Mouse (Mus musculus): ENCODE measurements around the gene Slc4a7. TPM values are rescaled to one million over a fixed set of nuclear protein-coding genes. Genes with fewer than 3 reads are reported as not detected.
A peak's percentile ranks its signal among the peaks of the same experiment; 100 is the strongest.

Slc4a7 gene
- polyA plus RNA-seq (2014; fragmentation: Nextera tagmentation; extraction: Ambion mirVana) = 18.6 and 19.3 TPM in 2 replicates

- no peak for DNase-seq (ENCODE audit: low spot score)
- Histone ChIP-seq H3K4me1 (replicated peaks; ENCODE audit: control insufficient read depth, insufficient read depth, low read length) (peaks cover 11% of the 10 kb centered on the region), H3K9ac (ENCODE audit: low read length) (peak within 1 kb of the TSS; percentile 97), H3K4me3 (ENCODE audit: low read depth, low read length) (peak within 1 kb of the TSS; percentile 87), H3K27ac (ENCODE audit: low read depth) (peak within 1 kb of the TSS; percentile 96), H3K36me3 (ENCODE audit: control insufficient read depth, insufficient read depth, low read length) (no peaks in the 10 kb centered on the region), H3K4me2 (ENCODE audit: low read length) (peak within 1 kb of the TSS; percentile 67), H3K27me3 (replicated peaks; ENCODE audit: control insufficient read depth, insufficient read depth, low read length) (no peaks in the 10 kb centered on the region), H3K9me3 (ENCODE audit: control insufficient read depth, low read length) (no peaks in the 10 kb centered on the region)
- ATAC-seq (replicated peaks; ENCODE audit: low FRiP score, low TSS enrichment, low read depth) = no peak
- 86% methylated on average over 5 of the region's 5 CpGs for WGBS
Measured at GRCm38 (mm10) chr14:14701710-14702329, at the start of gene Slc4a7. Gene Slc4a7 (plus strand): TSS chr14:14702279.

GRCm38 (mm10) chr14:14670597-14670996, 31.5 kb upstream of the Slc4a7 start:
- WGBS = 86% methylated on average over 1 of the region's 1 CpGs
- DNase-seq (ENCODE audit: low spot score) = no peak
- Histone ChIP-seq H3K4me1 (replicated peaks; ENCODE audit: control insufficient read depth, insufficient read depth, low read length) (no peaks in the 10 kb centered on the region), H3K27me3 (replicated peaks; ENCODE audit: control insufficient read depth, insufficient read depth, low read length) (no peaks in the 10 kb centered on the region), H3K4me2 (ENCODE audit: low read length) (no peak overlapping the region), H3K36me3 (ENCODE audit: control insufficient read depth, insufficient read depth, low read length) (no peaks in the 10 kb centered on the region), H3K9ac (ENCODE audit: low read length) (no peak overlapping the region), H3K4me3 (ENCODE audit: low read depth, low read length) (no peak overlapping the region), H3K27ac (ENCODE audit: low read depth) (no peak overlapping the region), H3K9me3 (ENCODE audit: control insufficient read depth, low read length) (no peaks in the 10 kb centered on the region)
- 0 out of 2 replicates have a peak, but pooled peaks have one; percentile 32 for ATAC-seq (replicated peaks; ENCODE audit: low FRiP score, low TSS enrichment, low read depth)

GRCm38 (mm10) chr14:14681611-14682010, 20.5 kb upstream of the Slc4a7 start:
- WGBS = 67% methylated on average over 4 of the region's 4 CpGs
- ATAC-seq (replicated peaks; ENCODE audit: low FRiP score, low TSS enrichment, low read depth) (no peak), DNase-seq (ENCODE audit: low spot score) (no peak)
- Histone ChIP-seq H3K4me1 (replicated peaks; ENCODE audit: control insufficient read depth, insufficient read depth, low read length) (no peaks in the 10 kb centered on the region), H3K27me3 (replicated peaks; ENCODE audit: control insufficient read depth, insufficient read depth, low read length) (no peaks in the 10 kb centered on the region), H3K9ac (ENCODE audit: low read length) (no peak overlapping the region), H3K4me3 (ENCODE audit: low read depth, low read length) (no peak overlapping the region), H3K27ac (ENCODE audit: low read depth) (no peak overlapping the region), H3K4me2 (ENCODE audit: low read length) (no peak overlapping the region), H3K9me3 (ENCODE audit: control insufficient read depth, low read length) (no peaks in the 10 kb centered on the region), H3K36me3 (ENCODE audit: control insufficient read depth, insufficient read depth, low read length) (no peaks in the 10 kb centered on the region)

GRCm38 (mm10) chr14:14684771-14685170, 17.3 kb upstream of the Slc4a7 start:
- Histone ChIP-seq H3K36me3 (ENCODE audit: control insufficient read depth, insufficient read depth, low read length) (no peaks in the 10 kb centered on the region), H3K9ac (ENCODE audit: low read length) (no peak overlapping the region), H3K27me3 (replicated peaks; ENCODE audit: control insufficient read depth, insufficient read depth, low read length) (no peaks in the 10 kb centered on the region), H3K27ac (ENCODE audit: low read depth) (no peak overlapping the region), H3K4me3 (ENCODE audit: low read depth, low read length) (no peak overlapping the region), H3K4me1 (replicated peaks; ENCODE audit: control insufficient read depth, insufficient read depth, low read length) (no peaks in the 10 kb centered on the region), H3K4me2 (ENCODE audit: low read length) (no peak overlapping the region), H3K9me3 (ENCODE audit: control insufficient read depth, low read length) (no peaks in the 10 kb centered on the region)
- DNase-seq (ENCODE audit: low spot score) = no peak
- no peak for ATAC-seq (replicated peaks; ENCODE audit: low FRiP score, low TSS enrichment, low read depth)
- 68% methylated on average over 4 of the region's 4 CpGs for WGBS

GRCm38 (mm10) chr14:14686101-14686551, 16.0 kb upstream of the Slc4a7 start:
- Histone ChIP-seq H3K4me1 (replicated peaks; ENCODE audit: control insufficient read depth, insufficient read depth, low read length) (no peaks in the 10 kb centered on the region), H3K27me3 (replicated peaks; ENCODE audit: control insufficient read depth, insufficient read depth, low read length) (no peaks in the 10 kb centered on the region), H3K4me2 (ENCODE audit: low read length) (no peak overlapping the region), H3K27ac (ENCODE audit: low read depth) (no peak overlapping the region), H3K36me3 (ENCODE audit: control insufficient read depth, insufficient read depth, low read length) (no peaks in the 10 kb centered on the region), H3K9ac (ENCODE audit: low read length) (no peak overlapping the region), H3K4me3 (ENCODE audit: low read depth, low read length) (no peak overlapping the region), H3K9me3 (ENCODE audit: control insufficient read depth, low read length) (no peaks in the 10 kb centered on the region)
- ATAC-seq (replicated peaks; ENCODE audit: low FRiP score, low TSS enrichment, low read depth) (no peak), DNase-seq (ENCODE audit: low spot score) (no peak)
- WGBS = 76% methylated on average over 7 of the region's 7 CpGs

GRCm38 (mm10) chr14:14687258-14687890, 14.7 kb upstream of the Slc4a7 start:
- no peaks in the 10 kb centered on the region for H3K4me1 ChIP-seq (replicated peaks; ENCODE audit: control insufficient read depth, insufficient read depth, low read length)
- H3K36me3 ChIP-seq (ENCODE audit: control insufficient read depth, insufficient read depth, low read length) = no peaks in the 10 kb centered on the region
- H3K4me2 ChIP-seq (ENCODE audit: low read length) = no peak overlapping the region
- no peak overlapping the region for H3K27ac ChIP-seq (ENCODE audit: low read depth)
- no peak for DNase-seq (ENCODE audit: low spot score)
- WGBS = 67% methylated on average over 7 of the region's 7 CpGs
- no peaks in the 10 kb centered on the region for H3K9me3 ChIP-seq (ENCODE audit: control insufficient read depth, low read length)
- no peaks in the 10 kb centered on the region for H3K27me3 ChIP-seq (replicated peaks; ENCODE audit: control insufficient read depth, insufficient read depth, low read length)
- H3K4me3 ChIP-seq (ENCODE audit: low read depth, low read length) = no peak overlapping the region
- no peak overlapping the region for H3K9ac ChIP-seq (ENCODE audit: low read length)
- peak; percentile 92 for ATAC-seq (replicated peaks; ENCODE audit: low FRiP score, low TSS enrichment, low read depth)

GRCm38 (mm10) chr14:14702399-14703345, 593 bp downstream of the Slc4a7 start:
- Histone ChIP-seq H3K36me3 (ENCODE audit: control insufficient read depth, insufficient read depth, low read length) (no peaks in the 10 kb centered on the region), H3K9ac (ENCODE audit: low read length) (peak overlapping the region; percentile 97), H3K27ac (ENCODE audit: low read depth) (peak overlapping the region; percentile 96), H3K9me3 (ENCODE audit: control insufficient read depth, low read length) (no peaks in the 10 kb centered on the region), H3K4me3 (ENCODE audit: low read depth, low read length) (peak overlapping the region; percentile 87), H3K27me3 (replicated peaks; ENCODE audit: control insufficient read depth, insufficient read depth, low read length) (no peaks in the 10 kb centered on the region), H3K4me1 (replicated peaks; ENCODE audit: control insufficient read depth, insufficient read depth, low read length) (peaks cover 11% of the 10 kb centered on the region), H3K4me2 (ENCODE audit: low read length) (peak overlapping the region; percentile 67)
- DNase-seq (ENCODE audit: low spot score) = peak; percentile 97
- ATAC-seq (replicated peaks; ENCODE audit: low FRiP score, low TSS enrichment, low read depth) = peak; percentile 99
- under 1% methylated on average over 46 of the region's 85 CpGs for WGBS

GRCm38 (mm10) chr14:14703346-14703871, 1.3 kb downstream of the Slc4a7 start:
- Histone ChIP-seq H3K4me2 (ENCODE audit: low read length) (peak overlapping the region; percentile 67), H3K9ac (ENCODE audit: low read length) (peak overlapping the region; percentile 97), H3K27ac (ENCODE audit: low read depth) (peak overlapping the region; percentile 96), H3K9me3 (ENCODE audit: control insufficient read depth, low read length) (no peaks in the 10 kb centered on the region), H3K4me3 (ENCODE audit: low read depth, low read length) (peak overlapping the region; percentile 87), H3K4me1 (replicated peaks; ENCODE audit: control insufficient read depth, insufficient read depth, low read length) (peaks cover 11% of the 10 kb centered on the region), H3K36me3 (ENCODE audit: control insufficient read depth, insufficient read depth, low read length) (no peaks in the 10 kb centered on the region), H3K27me3 (replicated peaks; ENCODE audit: control insufficient read depth, insufficient read depth, low read length) (no peaks in the 10 kb centered on the region)
- WGBS = under 1% methylated on average over 60 of the region's 60 CpGs
- peak; percentile 67 for ATAC-seq (replicated peaks; ENCODE audit: low FRiP score, low TSS enrichment, low read depth)
- peak; percentile 86 for DNase-seq (ENCODE audit: low spot score)
